Mouse (Mus musculus) E14TG2a.4 (cell line): ENCODE measurements around the gene Myo3a.

Experiments used
- CTCF ChIP-seq: conservative IDR thresholded peaks from 2 replicates; pipeline ENCODE4 v1.5.1; 2014; ENCODE audit warnings: low read length
- NANOG ChIP-seq: IDR thresholded peaks from 2 replicates; pipeline ENCODE4 v1.6.1; 2014; ENCODE audit warnings: borderline replicate concordance, low read length, mixed read lengths

- TF ChIP-seq CTCF (no peak), NANOG (no peak)
Observed at GRCm38 (mm10) chr2:22590206-22590490, 362.8 kb downstream of the Myo3a start.
